Mouse (Mus musculus) Patski (cell line): ENCODE results near the gene Rdh16. TPM values are rescaled to one million over a fixed set of nuclear protein-coding genes. Genes with fewer than 3 reads are reported as not detected.
"Not testable (repeated sequence)": the region's sequence is repeated elsewhere in the genome, so short reads cannot be mapped to it uniquely, and the experiment has no call there.

Experiments
- ATAC-seq: fragments of 100-300 bp; one replicate; pipeline ENCODE4 v1.8.0; 2021
- CTCF ChIA-PET: fragments of 350-600 bp; sonication (Branson Sonifier 250); formaldehyde crosslinking; loops from one replicate; lab custom pipeline; 2022; ENCODE audit warnings: inconsistent platforms; lab: Charles Lee
- POLR2A ChIA-PET: fragments of 350-600 bp; sonication (Branson Sonifier 250); formaldehyde crosslinking; loops from one replicate; lab custom pipeline; 2022; ENCODE audit warnings: antibody characterized with exemption, inconsistent platforms; lab: Charles Lee
- DNase-seq: peaks from one replicate; pipeline ENCODE4 v3.0.0-alpha.2; 2011; ENCODE audit warnings: low read depth, low spot score
- H3K27me3 ChIP-seq: fragments of 371-371 bp; one replicate; pipeline ENCODE4 v1.5.1; 2021
- CTCF ChIP-seq: fragments of 100-300 bp; IDR thresholded peaks from one replicate; pipeline ENCODE4 v1.5.1; 2021
- in situ Hi-C: fragments of 300-500 bp; cut with MboI; formaldehyde crosslinking; loops from 3 replicates; pipeline ENCODE4 v1.11.1; 2018; ENCODE audit warnings: low pct_unique_long_range_greater_than_20kb, mixed read lengths
- polyA plus RNA-seq: library from polyadenylated mRNA; unstranded; gene quantifications from one replicate; pipeline ENCODE4 v1.2.3, GENCODE M21; 2021

Rdh16 gene
- polyA plus RNA-seq, 1 experiment from 2014 or later, result 0.03 TPM

GRCm38 (mm10) chr10:127835292-127835691, 34.3 kb downstream of the Rdh16 start:
- no peaks in the 10 kb centered on the region for H3K27me3 ChIP-seq
- CTCF ChIA-PET, result no interaction called here
- ATAC-seq, result no peak
- DNase-seq, result no peak
- no peak for TF ChIP-seq CTCF
- in situ Hi-C loops, result no loop called here
- POLR2A ChIA-PET, result no interaction called here

GRCm38 (mm10) chr10:127837793-127838192, 36.8 kb downstream of the Rdh16 start:
- in situ Hi-C loops, POLR2A ChIA-PET, CTCF ChIA-PET, H3K27me3 ChIP-seq, ATAC-seq, DNase-seq: not testable (repeated sequence)

GRCm38 (mm10) chr10:127838539-127838938, 37.6 kb downstream of the Rdh16 start:
- in situ Hi-C loops, result no loop called here
- ATAC-seq, result no peak
- no peak for DNase-seq
- H3K27me3 ChIP-seq, result peaks cover 4% of the 10 kb centered on the region
- CTCF ChIA-PET, result no interaction called here
- TF ChIP-seq CTCF, result no peak
- POLR2A ChIA-PET, result no interaction called here

DNA sequence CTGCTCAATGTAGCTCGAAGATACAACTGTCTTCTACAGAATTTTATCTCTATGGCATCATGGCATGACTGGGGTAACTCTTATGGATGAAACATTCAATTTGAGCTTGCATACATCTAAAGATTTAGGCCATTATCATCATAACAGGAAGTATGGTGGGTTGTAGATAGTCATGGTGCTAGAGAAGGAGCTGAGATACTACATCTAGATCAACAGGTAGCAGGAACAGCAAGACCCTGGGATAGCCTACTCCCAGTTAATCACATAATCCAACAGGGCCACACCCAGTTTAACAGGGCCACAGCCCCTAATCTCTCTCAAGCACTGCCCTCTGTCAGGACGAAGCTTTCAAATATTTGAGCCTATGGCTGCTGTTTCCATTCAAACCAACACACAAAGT, 39.8 kb downstream of the Rdh16 start:
- ATAC-seq (no peak), DNase-seq (no peak)
- peaks cover 4% of the 10 kb centered on the region for H3K27me3 ChIP-seq
- TF ChIP-seq CTCF, result no peak
- CTCF ChIA-PET, result no interaction called here
- in situ Hi-C loops, result no loop called here
- POLR2A ChIA-PET, result no interaction called here

- ATAC-seq, H3K27me3 ChIP-seq, POLR2A ChIA-PET, in situ Hi-C loops, DNase-seq, CTCF ChIA-PET: not testable (repeated sequence)
Measured at GRCm38 (mm10) chr10:127845945-127846344, 45.0 kb downstream of the Rdh16 start.

DNA sequence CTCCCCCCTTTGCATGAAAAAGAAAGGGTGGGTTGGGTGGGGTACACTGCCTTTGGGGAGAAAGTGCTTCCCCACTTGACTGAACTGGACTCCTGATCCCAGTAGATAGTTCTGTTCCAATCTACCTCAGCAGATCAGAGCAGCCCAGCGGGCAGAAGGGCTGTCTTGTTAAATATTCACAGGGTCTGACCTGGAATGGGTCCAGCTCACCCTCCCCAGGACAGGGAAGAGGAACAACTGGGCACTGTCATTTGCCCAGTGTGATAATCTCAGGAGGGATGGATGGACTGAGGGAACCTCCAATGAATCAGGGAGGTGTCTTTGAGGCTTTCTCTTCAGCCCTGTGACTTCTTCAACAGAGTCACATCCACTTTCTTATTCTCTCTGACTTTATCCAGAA, 47.1 kb downstream of the Rdh16 start:
- POLR2A ChIA-PET, result no interaction called here
- DNase-seq, result no peak
- in situ Hi-C loops, result no loop called here

GRCm38 (mm10) chr10:127849628-127850027, 48.7 kb downstream of the Rdh16 start, which contains the start of gene Rdh19:
Gene Rdh19, plus strand, starts transcription at chr10:127849928.
- DNase-seq, result no peak
- H3K27me3 ChIP-seq, result no peaks in the 10 kb centered on the region
- ChIA-PET POLR2A (no interaction called here), CTCF (no interaction called here)
- no peak for TF ChIP-seq CTCF
- in situ Hi-C loops, result no loop called here
- ATAC-seq, result no peak

More for the DNA sequence above, 47.1 kb downstream of the Rdh16 start:
- no peaks in the 10 kb centered on the region for H3K27me3 ChIP-seq
- TF ChIP-seq CTCF, result no peak
- CTCF ChIA-PET, result no interaction called here
- no peak for ATAC-seq

DNA sequence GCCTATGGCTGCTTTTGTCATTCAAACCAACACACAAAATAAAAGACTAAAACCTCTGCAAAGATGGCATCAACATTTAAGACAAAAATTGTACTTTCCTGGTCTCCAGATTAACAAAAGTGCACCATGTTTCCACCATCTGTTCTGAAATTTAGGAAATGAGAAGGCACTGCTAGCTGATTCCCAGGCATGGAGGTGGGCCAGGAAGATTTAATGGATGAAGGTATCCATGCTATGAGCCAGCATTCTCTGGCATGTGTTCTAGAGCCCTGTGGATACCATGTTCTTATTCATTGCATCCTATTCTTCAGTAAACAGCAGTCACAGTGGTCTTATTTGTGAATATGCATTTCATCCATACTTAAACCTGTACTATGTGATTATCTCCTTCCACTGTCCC, 55.4 kb downstream of the Rdh16 start:
- DNase-seq (no peak), ATAC-seq (no peak)
- H3K27me3 ChIP-seq, result peaks cover 3% of the 10 kb centered on the region
- TF ChIP-seq CTCF, result no peak
- ChIA-PET POLR2A (no interaction called here), CTCF (no interaction called here)
- in situ Hi-C loops, result no loop called here

DNA sequence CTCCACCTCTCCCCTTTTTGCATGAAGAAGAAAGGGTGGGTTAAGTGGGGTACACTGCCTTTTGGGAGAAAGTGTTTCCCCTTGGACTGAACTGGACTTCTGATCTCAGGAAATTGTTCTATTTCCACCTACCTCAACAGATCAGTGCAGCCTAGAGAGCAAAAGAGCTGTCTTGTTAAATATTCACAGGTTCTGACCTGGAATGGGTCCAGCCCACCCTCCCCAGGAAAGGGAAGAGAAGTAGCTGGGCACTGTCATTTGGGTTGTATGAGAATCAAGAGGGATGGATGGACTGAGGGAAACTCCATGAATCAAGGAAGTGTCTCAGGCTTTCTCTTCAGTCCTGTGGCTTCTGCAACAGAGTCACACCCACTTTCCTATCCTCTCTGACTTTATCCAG, 64.0 kb downstream of the Rdh16 start:
- ChIA-PET POLR2A (no interaction called here), CTCF (no interaction called here)
- no peak for TF ChIP-seq CTCF
- DNase-seq (no peak), ATAC-seq (no peak)
- in situ Hi-C loops, result no loop called here
- no peaks in the 10 kb centered on the region for H3K27me3 ChIP-seq

DNA sequence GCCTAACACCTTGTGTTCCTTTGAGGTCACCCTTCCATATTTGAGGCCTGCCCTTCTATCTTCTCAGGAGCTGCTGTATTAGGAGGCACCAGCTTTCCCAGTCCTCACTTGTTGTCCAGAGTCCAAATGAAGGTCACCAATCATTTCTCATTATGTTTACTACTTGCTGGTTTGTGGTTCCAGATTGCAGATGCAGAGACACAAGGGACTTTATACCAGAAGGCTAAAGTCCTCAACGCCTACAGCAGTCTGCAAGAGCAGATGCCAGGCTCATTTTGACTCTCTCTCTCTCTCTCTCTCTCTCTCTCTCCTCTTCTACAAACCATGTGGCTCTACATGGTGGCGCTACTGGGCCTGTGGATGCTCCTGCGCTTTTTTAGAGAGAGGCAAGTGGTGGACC, 65.3 kb downstream of the Rdh16 start, which contains the start of gene Rdh16f2:
Gene Rdh16f2, plus strand, starts transcription at position 243 of the 400 bp plus-strand sequence.
- no peaks in the 10 kb centered on the region for H3K27me3 ChIP-seq
- CTCF ChIA-PET, result no interaction called here
- POLR2A ChIA-PET, result no interaction called here
- in situ Hi-C loops, result no loop called here
- no peak for DNase-seq
- no peak for ATAC-seq
- no peak for TF ChIP-seq CTCF

- in situ Hi-C loops, result loop anchor here (10.0 kb wide), 1 partner anchor 108 kb away; no protein-coding TSS in a partner anchor
- CTCF ChIA-PET, result interaction anchor here (1.2 kb wide), 1 partner anchor 51 kb away, joined by 4 read pairs; no protein-coding TSS in a partner anchor
- DNase-seq (no peak), ATAC-seq (no peak)
- TF ChIP-seq CTCF, result peak; percentile 47
- POLR2A ChIA-PET, result no interaction called here
- no peaks in the 10 kb centered on the region for H3K27me3 ChIP-seq
Measured at GRCm38 (mm10) chr10:127872484-127872883, 71.5 kb downstream of the Rdh16 start.

- ChIA-PET POLR2A (no interaction called here), CTCF (no interaction called here)
- ATAC-seq (no peak), DNase-seq (no peak)
- in situ Hi-C loops, result loop anchor here (10.0 kb wide), 1 partner anchor 113 kb away; no protein-coding TSS in a partner anchor
- no peak for TF ChIP-seq CTCF
- H3K27me3 ChIP-seq, result no peaks in the 10 kb centered on the region
Measured at GRCm38 (mm10) chr10:127877681-127878080, 76.7 kb downstream of the Rdh16 start.
